Mouse (Mus musculus) right cerebral cortex, postnatal 25 days (tissue): ENCODE results near the gene Ccdc141.

Experiments
- DNase-seq: peaks from one replicate; pipeline ENCODE4 v3.0.0; 2022

Gene Ccdc141

GRCm38 (mm10) chr2:77173821-77174220 lies 3.4 kb upstream of the Ccdc141 start:
- no peak for DNase-seq

GRCm38 (mm10) chr2:77173366-77173765 lies 2.9 kb upstream of the Ccdc141 start:
- DNase-seq: no peak

GRCm38 (mm10) chr2:77172241-77172671 lies 1.8 kb upstream of the Ccdc141 start:
- no peak for DNase-seq

GRCm38 (mm10) chr2:77171444-77172240 lies 1.2 kb upstream of the Ccdc141 start:
- DNase-seq: peak; percentile 23

DNA sequence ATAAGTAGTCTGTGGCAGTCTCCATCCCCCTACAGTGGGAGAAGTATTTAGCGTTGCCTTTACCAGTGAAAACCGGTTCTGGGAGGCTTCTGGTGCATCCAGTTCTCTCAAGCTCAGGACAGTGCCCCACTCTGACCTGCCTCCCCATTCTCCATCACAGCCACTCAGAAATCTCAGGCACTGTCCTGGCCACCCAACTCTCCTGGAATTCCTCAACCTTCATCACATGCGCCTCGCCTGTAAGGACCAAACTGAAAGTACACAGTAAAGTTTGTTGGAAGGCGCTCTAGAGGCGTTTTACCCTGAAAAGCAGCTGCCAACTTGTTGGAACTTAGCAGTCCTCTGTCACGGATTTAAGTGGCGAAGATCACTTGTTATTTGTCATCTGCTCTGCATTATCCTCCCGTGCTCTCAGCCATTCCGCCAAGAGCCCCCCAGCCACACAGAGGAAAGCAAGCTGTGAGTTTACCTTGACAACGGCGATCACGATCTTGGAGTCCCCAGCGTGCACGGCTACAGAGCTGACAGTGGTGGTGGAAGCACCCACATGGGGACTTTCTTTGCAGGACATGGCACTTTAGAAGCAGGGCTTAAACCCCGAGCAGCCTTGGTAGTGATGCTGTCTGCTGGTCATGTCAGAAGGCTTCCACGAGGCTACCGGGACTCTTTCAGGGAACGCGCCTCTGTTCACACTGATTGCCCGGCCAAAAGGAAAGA lies 362 bp downstream of the Ccdc141 start:
- no peak for DNase-seq

GRCm38 (mm10) chr2:77169218-77169617 lies 1.2 kb downstream of the Ccdc141 start:
- no peak for DNase-seq

- DNase-seq: no peak
Observed at GRCm38 (mm10) chr2:77168781-77169180, 1.7 kb downstream of the Ccdc141 start.

DNA sequence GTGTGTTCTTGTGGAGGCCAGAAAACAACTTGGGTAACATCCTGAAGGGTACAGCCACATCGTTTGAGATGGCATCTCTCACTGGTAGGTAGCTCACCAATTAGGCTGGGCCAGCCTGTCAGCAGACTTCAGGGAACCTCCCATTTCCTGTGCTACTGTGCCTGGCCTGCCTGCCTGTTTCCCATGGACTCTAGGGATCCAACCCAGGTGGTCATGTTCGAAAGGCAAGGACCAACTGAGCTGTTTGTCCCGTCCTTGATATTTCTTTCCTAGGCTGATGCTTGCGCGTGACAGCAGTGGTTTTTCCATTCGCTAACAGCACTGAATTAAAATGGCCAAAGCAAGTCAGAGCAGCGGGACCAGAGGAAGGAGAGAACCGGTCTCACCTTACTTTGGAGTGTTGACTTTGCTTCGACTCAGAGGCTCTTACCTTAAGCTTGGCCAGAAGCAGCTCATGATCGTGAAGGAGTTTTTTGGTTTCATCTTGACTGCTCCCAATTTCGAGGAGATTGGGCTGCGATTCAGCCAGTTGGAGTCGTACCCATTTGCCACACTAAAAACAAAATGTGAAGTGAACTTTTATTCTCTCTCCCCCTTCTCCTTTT lies 2.3 kb downstream of the Ccdc141 start:
- DNase-seq: no peak

DNA sequence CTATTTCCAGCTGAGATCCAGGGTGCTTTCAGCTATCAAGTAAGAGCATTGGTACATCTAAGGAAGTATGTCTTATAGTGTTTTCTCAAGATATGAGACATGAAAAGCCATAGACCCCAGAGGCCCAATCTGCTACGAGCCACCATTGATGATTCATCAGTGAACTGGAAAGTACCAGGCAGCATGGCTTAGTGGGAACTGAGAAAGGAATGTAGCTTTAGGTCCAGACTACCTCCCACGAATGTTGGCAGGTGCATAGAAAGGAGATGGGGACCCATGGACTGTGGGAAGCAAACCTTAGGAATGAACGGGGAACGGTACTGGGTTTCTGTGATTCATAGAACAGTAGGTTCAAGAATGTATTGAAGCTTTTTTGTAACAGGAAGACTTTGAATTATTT lies 4.1 kb downstream of the Ccdc141 start:
- DNase-seq: no peak

DNA sequence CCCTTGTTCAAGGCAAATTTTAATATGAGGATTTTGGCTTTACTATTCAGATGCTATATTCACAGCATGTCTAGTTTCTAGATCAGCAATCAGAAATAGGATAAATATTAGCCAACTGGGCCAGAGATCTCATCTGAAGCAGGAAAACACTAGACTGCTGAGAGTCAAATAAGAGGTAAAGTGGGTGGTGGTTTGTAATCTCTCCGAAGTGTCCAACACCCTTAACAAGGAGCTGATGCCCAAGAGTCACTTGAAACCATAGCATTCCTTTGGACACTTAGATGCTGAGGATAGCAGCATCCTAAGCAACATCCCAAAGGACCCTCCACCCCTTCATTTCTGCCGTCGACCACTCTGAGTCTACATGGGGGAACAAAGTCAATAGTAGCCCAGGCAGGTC lies 5.8 kb downstream of the Ccdc141 start:
- DNase-seq: no peak

DNA sequence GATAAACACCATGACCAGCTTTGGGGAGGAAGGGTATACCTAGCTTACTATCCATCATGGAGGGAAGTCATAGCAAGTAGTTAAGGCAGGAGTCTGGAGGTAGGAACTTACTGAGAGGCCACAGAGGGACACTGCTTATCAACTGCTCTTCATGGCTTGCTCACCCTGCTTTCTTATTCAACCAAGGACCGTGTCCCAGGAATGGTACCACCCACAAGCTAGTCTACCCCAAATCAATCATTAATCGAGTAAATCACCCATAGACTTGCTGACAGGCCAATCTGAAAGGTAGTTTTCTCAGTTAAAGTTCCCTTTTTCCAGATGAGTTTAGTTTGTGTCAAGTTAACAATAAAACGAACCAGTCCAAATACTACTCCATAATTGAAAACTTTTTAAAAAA lies 7.1 kb downstream of the Ccdc141 start:
- no peak for DNase-seq

DNA sequence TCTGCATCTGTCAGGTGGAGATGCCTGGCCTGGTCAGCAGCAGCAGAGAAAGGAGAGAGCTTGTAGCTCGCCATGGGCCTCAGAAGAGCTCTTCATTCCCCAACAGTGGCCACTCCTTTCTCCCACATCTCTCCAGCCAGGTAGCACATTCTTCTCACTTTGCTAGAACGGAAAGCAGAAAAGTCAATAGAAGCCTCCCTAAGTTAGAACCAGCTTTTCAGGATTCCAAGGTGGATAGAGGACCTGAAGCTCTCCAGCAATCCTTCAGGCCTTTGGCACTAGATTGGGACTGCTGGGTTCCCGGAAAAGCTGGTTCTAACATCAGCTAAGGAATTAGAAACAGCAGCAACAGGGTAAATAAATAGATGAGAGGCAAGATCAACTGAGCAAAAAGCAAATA lies 8.3 kb downstream of the Ccdc141 start:
- DNase-seq: no peak

- no peak for DNase-seq
Observed at GRCm38 (mm10) chr2:77157546-77157945, 12.9 kb downstream of the Ccdc141 start.

GRCm38 (mm10) chr2:77154080-77154479 lies 16.4 kb downstream of the Ccdc141 start:
- DNase-seq: no peak

DNA sequence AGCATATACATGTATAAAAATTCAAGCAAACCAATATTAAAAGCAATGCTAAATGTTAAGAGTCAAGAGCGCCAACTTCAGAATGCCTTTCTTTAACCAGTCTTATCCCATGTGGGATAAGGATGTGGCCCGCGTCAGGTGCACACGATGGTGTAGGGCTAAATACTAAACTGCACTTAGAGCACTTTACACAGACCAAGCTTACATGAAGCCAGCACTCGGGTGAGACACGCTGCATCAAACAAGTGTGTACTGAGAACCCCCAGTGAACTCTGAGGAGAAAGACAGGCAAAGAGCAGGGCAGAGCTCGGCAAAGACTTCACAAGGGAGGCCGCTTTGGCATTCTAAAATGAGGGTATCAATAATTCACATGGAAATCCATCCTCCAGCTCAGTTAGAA lies 19.2 kb downstream of the Ccdc141 start:
- no peak for DNase-seq

DNA sequence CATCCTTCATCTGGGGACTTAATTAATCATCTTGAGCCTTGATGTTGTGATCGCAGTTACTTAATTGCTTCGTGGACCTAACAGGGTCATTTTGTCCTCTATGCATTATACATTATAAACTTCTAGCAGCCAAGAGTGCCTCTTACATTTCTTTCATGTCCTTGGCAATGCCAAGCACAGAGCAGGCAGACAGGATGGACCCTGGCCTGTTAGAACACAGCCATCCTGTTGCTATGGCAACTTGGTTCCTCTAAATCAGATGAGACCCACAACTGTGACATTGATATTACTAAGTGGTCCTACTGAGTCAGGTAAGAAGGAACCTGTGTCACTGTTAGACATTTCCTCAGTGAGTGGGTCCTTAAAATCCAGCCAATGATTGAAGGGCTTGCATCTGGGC lies 20.9 kb downstream of the Ccdc141 start:
- DNase-seq: no peak

- no peak for DNase-seq
Observed at GRCm38 (mm10) chr2:77148215-77148614, 22.2 kb downstream of the Ccdc141 start.

DNA sequence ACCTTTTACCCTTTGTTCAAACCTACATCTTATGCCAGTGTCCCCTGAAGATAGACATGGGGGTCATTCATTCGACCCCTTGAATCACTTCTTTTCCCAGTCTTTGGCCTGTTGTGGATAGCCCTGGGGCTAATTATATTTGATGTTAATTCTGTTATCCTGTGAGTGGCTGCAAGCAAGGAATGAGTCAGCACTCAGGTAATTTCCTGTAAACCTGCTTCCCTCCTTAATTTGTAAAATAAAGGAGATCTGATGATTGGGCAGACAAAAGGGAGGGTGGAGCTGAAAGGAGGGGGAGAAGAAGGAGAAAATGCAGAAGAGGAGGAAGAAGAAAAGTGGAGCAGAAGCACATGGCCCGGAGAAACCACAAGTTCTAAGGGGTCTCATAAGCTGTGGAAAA lies 23.5 kb downstream of the Ccdc141 start:
- no peak for DNase-seq

DNA sequence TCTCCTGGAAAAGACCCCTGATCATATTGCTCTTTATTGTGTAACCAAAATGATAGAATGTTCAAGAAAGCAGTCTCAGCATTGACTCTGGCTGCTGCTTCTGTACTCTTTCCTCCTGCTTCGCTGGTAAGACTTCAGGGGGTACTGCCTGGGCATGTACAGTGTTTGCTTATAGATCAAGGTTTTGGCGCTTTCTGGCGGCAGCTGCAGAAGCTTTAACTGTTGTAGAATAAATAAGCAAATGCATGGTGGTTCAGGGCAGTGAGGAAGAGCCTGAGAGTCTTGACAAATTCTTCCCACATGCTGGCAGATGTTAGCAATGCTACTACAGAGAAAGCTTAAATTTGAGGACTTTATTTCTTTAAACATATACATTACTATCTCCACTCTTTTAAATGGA lies 24.1 kb downstream of the Ccdc141 start:
- no peak for DNase-seq

DNA sequence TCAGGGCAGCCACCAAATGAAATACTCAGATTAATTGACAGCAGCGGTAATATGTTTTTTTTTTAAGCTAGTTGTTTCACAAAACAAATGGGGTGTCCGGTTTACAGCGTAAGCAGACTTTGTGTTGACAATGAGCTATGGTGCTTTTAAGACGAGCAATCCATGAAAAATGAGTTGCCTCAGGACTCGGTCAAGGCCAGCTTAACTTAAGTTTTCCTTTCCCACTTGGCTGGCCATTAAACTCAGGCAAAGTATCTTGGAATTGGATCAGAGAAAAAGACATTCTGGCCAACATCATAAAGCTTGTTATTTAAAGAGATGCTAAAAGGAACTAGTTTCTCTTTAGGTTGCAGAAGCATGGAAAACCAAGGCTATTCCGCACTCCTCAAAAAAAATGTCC lies 26.9 kb downstream of the Ccdc141 start:
- no peak for DNase-seq

- no peak for DNase-seq
Observed at GRCm38 (mm10) chr2:77138879-77139278, 31.6 kb downstream of the Ccdc141 start.

- no peak for DNase-seq
Observed at GRCm38 (mm10) chr2:77134906-77135305, 35.5 kb downstream of the Ccdc141 start.

DNA sequence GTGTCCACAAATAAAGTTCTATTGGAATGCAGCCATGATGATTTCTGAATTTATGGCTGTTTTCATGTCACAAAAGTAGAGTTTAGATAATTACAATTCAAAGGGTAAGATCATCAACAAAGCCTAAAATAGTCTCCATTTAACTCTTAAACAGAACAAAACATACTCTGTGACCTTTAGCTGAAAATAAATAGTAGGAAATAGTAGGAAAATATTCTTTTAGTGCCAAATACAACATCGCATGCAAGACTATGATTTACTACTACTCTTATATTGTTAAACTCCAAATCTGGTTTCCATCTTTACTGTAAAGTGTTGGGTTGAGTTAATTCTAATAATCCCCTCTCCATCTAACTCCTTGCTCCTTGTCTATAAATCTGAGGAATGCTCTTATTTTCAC lies 37.0 kb downstream of the Ccdc141 start:
- DNase-seq: no peak

- no peak for DNase-seq
Observed at GRCm38 (mm10) chr2:77126939-77127338, 43.5 kb downstream of the Ccdc141 start.
